Mouse (Mus musculus) forebrain, embryonic 10.5 days (tissue): Measurements from ENCODE around the gene Ccdc57. TPM values are rescaled to one million over a fixed set of nuclear protein-coding genes. Genes with fewer than 3 reads are reported as not detected.

ENCODE experiments used
- DNase-seq: peaks from one replicate; pipeline ENCODE4 v3.0.0-alpha.2; 2017; ENCODE audit warnings: low spot score; ENCODE audit errors: extremely low spot score
- H3K27ac ChIP-seq: fragments of 300-500 bp; sonication (generic); 2 replicates; pipeline ENCODE4 v1.5.1; 2016; ENCODE audit warnings: mild to moderate bottlenecking
- H3K27me3 ChIP-seq: fragments of 300-500 bp; sonication (generic); 2 replicates; pipeline ENCODE4 v1.6.1; 2016; ENCODE audit warnings: mild to moderate bottlenecking; ENCODE audit not compliant: poor library complexity, severe bottlenecking
- H3K36me3 ChIP-seq: fragments of 300-500 bp; sonication (generic); replicated peaks from 2 replicates; pipeline ENCODE4 v1.6.1; 2016; ENCODE audit warnings: mild to moderate bottlenecking, moderate library complexity
- H3K4me1 ChIP-seq: fragments of 300-500 bp; sonication (generic); 2 replicates; pipeline ENCODE4 v1.6.1; 2016
- H3K4me3 ChIP-seq: fragments of 300-500 bp; sonication (generic); 2 replicates; pipeline ENCODE4 v1.5.1; 2016; ENCODE audit warnings: mild to moderate bottlenecking, moderate library complexity
- H3K9me3 ChIP-seq: fragments of 300-500 bp; sonication (generic); 2 replicates; pipeline ENCODE4 v1.6.1; 2016; ENCODE audit warnings: mild to moderate bottlenecking, moderate library complexity
- WGBS: fragments of 180-500 bp; shearing (Covaris S2); methylation state at CpG from one replicate; pipeline ENCODE4 v1.1.7; 2016; 5-methylcytosine and 5-hydroxymethylcytosine counted together
- polyA plus RNA-seq: library from polyadenylated mRNA; unstranded; fragments of >200 nt; fragmentation: Nextera tagmentation; extraction: Ambion mirVana; gene quantifications from 2 replicates; pipeline ENCODE4 v1.2.1, GENCODE M21; 2016

The Ccdc57 gene
- polyA plus RNA-seq, 1 experiment from 2014 or later, result 8.6 TPM

DNA sequence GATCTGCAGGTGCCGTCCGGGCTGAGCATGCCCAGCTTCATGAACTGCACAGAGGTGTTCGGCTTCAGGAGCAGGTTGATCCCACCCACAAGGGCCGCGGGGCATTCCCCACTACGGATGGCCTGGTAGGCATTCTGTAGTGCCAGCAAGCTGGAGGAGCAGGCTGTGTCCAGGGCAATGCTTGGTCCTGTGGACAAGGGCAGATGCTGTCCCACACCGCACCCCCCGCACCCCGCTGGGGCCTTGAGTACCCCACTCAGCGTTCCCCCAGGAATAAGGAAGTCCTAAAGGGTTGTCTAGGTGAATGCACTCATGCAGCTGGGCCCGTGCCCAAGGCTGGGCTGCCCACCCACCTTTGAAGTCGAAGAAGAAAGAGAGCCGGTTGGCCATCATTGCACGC lies 112.1 kb downstream of the Ccdc57 start:
- Histone ChIP-seq H3K4me1 (peaks cover 40% of the 10 kb centered on the region), H3K4me3 (no peak overlapping the region), H3K27ac (no peak overlapping the region), H3K36me3 (peaks cover 75% of the 10 kb centered on the region), H3K27me3 (no peaks in the 10 kb centered on the region), H3K9me3 (no peaks in the 10 kb centered on the region)
- DNase-seq, result no peak
- WGBS, result 94% methylated on average over 14 of the region's 14 CpGs

DNA sequence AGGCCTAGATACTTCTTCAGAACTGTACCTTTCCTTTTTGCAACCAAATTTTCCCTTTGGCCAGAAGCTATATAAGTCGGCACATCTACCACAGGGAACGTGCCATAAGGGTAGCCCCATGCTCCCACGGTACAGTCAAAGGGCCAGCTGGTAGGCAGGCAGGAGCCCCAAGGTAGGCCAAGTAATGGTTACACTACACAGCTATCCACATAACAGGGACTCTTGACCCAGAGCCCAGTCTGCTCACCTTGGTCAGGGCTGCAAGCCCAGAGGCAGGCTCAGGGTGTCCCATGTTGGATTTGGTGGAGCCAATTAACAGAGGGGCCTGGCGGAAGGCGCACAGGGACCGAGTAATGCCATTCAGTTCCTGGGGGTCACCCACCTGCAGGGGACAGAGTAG lies 113.1 kb downstream of the Ccdc57 start:
- WGBS, result 96% methylated on average over 6 of the region's 6 CpGs
- peaks cover 85% of the 10 kb centered on the region for H3K36me3 ChIP-seq
- no peak for DNase-seq
- no peaks in the 10 kb centered on the region for H3K9me3 ChIP-seq
- no peak overlapping the region for H3K27ac ChIP-seq
- no peak overlapping the region for H3K4me3 ChIP-seq
- peaks cover 30% of the 10 kb centered on the region for H3K4me1 ChIP-seq
- H3K27me3 ChIP-seq, result no peaks in the 10 kb centered on the region

DNA sequence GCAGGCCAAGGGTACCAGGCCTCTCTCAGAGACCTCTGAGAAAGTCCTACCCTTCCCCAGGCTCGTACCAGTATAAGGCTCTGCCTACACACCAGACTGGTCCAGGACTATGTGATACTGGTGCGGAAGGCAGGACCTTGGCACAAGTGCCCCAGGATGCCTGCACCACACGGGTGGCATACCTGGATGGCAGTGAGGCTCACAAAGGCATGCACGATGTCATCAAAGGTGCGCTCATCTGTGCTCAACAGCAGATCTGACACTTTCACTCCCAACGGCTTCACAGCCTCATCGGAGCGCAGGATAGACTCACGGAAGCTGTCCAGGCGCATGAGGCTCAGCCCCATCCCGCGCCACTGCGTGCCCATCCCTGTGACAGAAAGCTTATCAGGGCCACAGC lies 114.4 kb downstream of the Ccdc57 start:
- Histone ChIP-seq H3K27me3 (no peaks in the 10 kb centered on the region), H3K27ac (no peak overlapping the region), H3K36me3 (peaks cover 98% of the 10 kb centered on the region), H3K4me3 (no peak overlapping the region), H3K9me3 (no peaks in the 10 kb centered on the region), H3K4me1 (peaks cover 28% of the 10 kb centered on the region)
- WGBS, result 96% methylated on average over 13 of the region's 13 CpGs
- DNase-seq, result no peak

DNA sequence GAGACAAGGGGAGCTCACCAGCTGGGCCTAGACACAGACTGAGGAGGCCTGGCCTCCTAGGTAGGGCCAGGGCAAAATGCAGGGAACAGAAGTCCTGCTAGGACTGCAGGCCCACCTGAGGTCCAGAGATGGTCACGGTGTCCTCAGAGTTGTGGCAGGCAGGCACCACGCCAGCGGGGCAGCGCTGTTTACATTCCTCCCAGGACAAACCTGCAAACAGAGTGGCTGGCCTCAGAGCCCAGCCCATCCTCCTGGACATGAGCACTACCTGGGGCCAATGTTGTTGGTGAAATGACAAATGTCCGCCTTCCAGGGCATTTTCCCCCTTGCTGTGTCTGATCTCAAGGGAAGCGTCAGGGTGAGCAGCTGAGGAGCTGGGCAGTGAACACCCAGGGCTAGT lies 115.3 kb downstream of the Ccdc57 start:
- no peak overlapping the region for H3K4me3 ChIP-seq
- H3K4me1 ChIP-seq, result peaks cover 19% of the 10 kb centered on the region
- peaks cover 100% of the 10 kb centered on the region for H3K36me3 ChIP-seq
- H3K27me3 ChIP-seq, result no peaks in the 10 kb centered on the region
- 93% methylated on average over 6 of the region's 6 CpGs for WGBS
- no peaks in the 10 kb centered on the region for H3K9me3 ChIP-seq
- no peak for DNase-seq
- H3K27ac ChIP-seq, result no peak overlapping the region

DNA sequence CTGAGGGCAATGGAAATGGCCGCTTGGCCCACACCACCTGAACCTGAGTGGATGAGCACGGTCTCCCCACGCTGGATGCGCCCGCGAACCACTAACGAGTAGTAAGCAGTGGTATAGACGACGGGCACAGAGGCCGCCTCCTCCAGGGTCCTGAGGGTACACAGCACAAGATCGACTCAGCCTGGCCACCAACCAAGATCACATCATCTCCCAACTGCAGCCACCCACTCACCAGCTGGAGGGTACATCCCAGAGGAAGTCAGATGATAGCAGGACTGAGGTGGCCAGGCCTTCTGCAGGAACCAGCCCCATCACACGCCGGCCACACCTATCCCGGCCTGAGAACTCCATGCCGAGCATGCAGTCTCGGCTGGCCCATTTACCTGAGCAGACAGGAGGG lies 120.6 kb downstream of the Ccdc57 start:
- Histone ChIP-seq H3K27me3 (no peaks in the 10 kb centered on the region), H3K27ac (no peak overlapping the region), H3K4me1 (no peaks in the 10 kb centered on the region), H3K4me3 (0 out of 2 replicates have a peak overlapping the region, but pooled peaks have one; percentile 2), H3K9me3 (no peaks in the 10 kb centered on the region), H3K36me3 (peaks cover 100% of the 10 kb centered on the region)
- no peak for DNase-seq
- 96% methylated on average over 16 of the region's 16 CpGs for WGBS

DNA sequence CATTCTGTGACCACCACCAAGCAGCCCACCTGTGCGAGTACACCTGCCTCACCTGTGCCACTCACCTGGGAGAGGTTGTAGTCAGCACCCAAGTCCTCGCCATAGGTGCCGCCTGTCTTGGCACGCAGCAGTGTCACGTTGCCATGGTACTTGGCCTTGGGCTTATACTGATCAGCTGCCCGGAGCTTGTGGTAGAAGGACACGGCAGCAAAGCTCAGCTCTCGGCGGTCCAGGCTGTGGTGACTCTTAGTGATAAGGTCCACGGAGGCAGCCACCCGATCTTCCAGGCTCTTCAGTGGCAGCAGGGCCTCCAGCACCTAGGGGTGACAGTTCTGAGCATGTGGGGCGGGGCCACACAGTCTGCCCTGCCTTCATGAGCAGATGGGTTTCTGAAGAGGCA lies 124.7 kb downstream of the Ccdc57 start:
- DNase-seq, result no peak
- Histone ChIP-seq H3K9me3 (no peaks in the 10 kb centered on the region), H3K4me1 (no peaks in the 10 kb centered on the region), H3K4me3 (no peak overlapping the region), H3K27me3 (no peaks in the 10 kb centered on the region), H3K36me3 (peaks cover 84% of the 10 kb centered on the region), H3K27ac (no peak overlapping the region)
- 93% methylated on average over 12 of the region's 12 CpGs for WGBS

DNA sequence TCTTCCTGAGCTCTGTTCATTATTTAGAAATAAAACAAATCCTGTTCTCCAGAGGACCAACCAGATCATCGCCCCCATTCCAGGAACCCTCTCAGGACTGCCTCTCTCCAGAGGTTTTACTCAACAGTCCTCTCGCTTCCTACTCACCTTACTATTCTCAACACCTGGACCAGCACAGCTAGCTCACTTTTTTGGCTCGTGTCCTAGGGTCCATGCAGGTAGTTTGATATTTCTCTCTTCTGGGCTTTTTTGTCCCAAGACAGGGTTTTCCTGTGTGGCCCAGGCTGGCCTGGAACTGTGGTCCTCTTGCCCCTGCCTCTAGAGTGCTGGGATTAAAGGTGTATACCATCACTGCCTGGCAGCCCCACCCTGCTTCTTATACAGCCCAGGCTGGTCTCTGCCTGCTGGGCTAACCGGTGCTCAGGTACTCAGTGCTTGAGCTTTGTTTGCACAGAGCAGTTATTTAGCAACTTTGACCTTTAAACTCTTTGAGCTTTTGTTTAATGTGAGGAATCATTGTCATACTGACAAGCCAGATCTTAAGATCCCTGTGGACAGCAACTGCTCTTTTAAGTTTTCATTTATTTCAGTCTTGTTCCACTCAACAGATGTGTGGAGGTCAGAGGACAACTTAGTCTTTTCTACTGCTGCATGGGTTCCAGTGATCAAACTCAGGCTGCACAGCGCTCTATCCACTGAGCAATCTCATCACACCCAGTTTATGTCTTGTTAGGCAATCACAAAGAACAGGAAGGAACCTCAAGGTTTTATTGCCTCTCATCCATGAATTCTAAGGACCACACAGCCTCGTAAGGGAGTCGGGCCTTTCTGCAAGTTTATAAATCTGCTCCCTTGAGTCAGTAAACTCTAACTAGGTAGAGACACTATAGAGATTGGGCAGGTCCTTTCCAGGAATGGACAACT lies 127.0 kb downstream of the Ccdc57 start:
- WGBS, result 90% methylated on average over 7 of the region's 7 CpGs
- no peak for DNase-seq
- peaks cover 60% of the 10 kb centered on the region for H3K36me3 ChIP-seq
- H3K4me3 ChIP-seq, result no peak overlapping the region
- H3K27ac ChIP-seq, result no peak overlapping the region
- no peaks in the 10 kb centered on the region for H3K27me3 ChIP-seq
- H3K9me3 ChIP-seq, result no peaks in the 10 kb centered on the region
- peaks cover under 1% of the 10 kb centered on the region; the same call in 1 of the 2 replicates for H3K4me1 ChIP-seq

DNA sequence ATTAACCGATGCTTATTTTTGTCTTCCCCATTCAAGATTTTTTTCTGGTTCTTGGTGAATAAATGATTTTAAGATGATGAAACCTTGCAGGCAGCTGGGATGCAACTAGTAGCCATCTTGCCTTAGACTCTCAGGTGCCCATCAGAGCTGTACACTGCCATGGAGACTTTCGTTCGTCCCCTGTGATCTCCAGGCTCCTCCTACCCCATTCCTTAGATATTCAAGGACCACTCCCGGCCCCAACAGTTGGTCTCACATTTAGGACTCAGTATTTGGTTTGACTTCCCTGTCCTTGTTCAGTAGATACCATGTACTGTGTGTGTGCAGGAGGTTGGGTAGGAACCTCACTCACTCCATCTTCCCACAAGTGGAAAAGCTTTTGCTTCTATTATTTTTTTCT lies 127.9 kb downstream of the Ccdc57 start:
- H3K4me1 ChIP-seq, result peaks cover 9% of the 10 kb centered on the region
- no peaks in the 10 kb centered on the region for H3K27me3 ChIP-seq
- WGBS, result 82% methylated on average over 4 of the region's 4 CpGs
- no peak overlapping the region for H3K4me3 ChIP-seq
- H3K27ac ChIP-seq, result no peak overlapping the region
- DNase-seq, result no peak
- peaks cover 51% of the 10 kb centered on the region for H3K36me3 ChIP-seq
- H3K9me3 ChIP-seq, result no peaks in the 10 kb centered on the region

DNA sequence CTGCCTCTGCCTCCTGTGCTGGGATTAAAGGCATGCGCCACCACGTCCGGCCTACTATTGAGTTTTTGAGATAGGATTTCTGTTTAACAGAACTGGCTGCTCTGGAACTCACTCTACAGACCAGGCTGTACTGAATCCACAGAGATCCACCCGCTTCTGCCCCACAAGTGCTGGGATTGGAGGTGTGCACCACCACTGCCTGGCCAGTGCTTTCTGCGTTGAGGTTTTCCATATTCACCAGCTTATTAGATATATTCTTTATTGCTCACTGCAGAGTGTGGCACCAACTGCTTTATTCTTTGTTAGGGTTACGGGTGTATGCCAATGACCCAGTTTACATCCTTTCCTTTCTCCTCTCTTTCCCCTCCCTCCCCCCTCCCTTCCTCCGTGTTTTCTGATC lies 128.4 kb downstream of the Ccdc57 start:
- peaks cover 46% of the 10 kb centered on the region for H3K36me3 ChIP-seq
- DNase-seq, result no peak
- WGBS, result 82% methylated on average over 7 of the region's 7 CpGs
- no peaks in the 10 kb centered on the region for H3K9me3 ChIP-seq
- H3K4me3 ChIP-seq, result no peak overlapping the region
- H3K27ac ChIP-seq, result no peak overlapping the region
- H3K4me1 ChIP-seq, result peaks cover 12% of the 10 kb centered on the region
- no peaks in the 10 kb centered on the region for H3K27me3 ChIP-seq

DNA sequence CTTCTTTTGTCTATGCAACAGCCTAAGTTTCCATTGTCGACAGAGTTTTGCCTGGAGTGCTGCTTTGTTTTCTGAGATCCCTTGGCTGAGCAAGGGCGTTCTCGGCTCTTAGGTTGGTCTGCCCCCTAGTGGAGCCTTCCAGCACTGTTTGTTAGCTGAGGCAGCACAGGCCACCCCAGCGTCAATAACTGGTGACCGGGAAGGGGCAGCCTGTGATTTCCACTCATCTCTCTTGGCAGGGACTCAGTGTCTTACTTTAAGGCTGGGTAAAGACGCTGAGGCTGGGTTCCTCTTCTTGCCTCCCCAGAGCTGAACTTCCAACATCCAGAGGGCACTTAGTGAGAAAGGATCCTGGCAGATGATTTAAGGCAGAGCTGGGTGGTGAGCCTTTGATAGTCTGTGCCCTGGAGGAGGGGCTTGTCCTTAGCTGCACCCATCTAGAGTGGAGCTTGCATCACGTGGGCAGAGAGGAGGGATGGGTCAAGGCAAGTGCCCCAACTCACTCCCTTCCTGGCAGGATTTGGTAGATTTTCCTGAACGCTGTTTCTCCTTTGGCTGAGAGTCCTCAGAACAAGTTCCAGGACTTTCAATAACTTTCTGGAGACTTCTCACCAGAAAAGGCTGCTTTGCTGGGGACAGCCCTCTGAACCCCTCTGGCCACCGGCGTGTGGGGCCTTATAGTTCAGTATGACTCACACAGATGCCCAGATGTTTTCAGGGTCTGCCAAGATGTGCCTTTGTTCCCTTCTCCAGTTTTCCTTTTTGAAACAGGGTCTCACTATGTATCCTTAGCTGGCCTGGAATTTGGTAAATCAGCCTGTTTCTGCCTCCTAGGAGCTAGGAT lies 132.4 kb downstream of the Ccdc57 start:
- H3K4me1 ChIP-seq, result peaks cover 25% of the 10 kb centered on the region
- H3K4me3 ChIP-seq, result peak overlapping the region; percentile 28
- WGBS, result 14% methylated on average over 10 of the region's 10 CpGs
- peaks cover 6% of the 10 kb centered on the region for H3K36me3 ChIP-seq
- H3K27me3 ChIP-seq, result no peaks in the 10 kb centered on the region
- H3K27ac ChIP-seq, result peak overlapping the region; percentile 78
- DNase-seq, result peak; percentile 89
- H3K9me3 ChIP-seq, result no peaks in the 10 kb centered on the region

DNA sequence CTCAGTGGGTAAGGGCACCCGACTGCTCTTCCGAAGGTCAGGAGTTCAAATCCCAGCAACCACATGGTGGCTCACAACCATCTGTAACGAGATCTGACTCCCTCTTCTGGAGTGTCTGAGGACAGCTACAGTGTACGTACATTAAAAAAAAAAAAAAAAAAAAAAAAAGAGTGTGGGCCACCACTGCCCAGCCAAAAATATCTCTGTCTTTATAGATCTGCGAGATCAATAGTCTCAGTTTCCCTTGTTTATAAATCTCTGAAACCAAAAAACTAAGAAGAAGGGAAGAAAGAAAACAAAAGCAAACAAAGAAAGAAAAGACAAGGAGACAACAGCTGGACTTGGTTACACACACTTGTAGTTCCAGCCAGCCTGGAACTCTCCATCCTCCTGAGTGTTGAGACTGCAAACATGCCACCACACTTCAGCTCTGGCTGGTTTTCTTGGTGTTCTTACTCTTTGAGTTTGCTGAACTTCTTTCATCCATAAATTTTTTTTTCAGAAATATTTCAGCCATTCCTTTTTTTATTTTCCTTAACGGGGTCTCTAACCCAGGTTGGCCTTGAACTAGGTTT lies 133.3 kb downstream of the Ccdc57 start:
- peak overlapping the region; percentile 28; the same call in 1 of the 2 replicates for H3K4me3 ChIP-seq
- H3K4me1 ChIP-seq, result peaks cover 34% of the 10 kb centered on the region
- H3K9me3 ChIP-seq, result no peaks in the 10 kb centered on the region
- H3K36me3 ChIP-seq, result peaks cover 6% of the 10 kb centered on the region
- peak overlapping the region; percentile 78 for H3K27ac ChIP-seq
- no peak for DNase-seq
- WGBS, result 76% methylated on average over 6 of the region's 6 CpGs
- no peaks in the 10 kb centered on the region for H3K27me3 ChIP-seq

DNA sequence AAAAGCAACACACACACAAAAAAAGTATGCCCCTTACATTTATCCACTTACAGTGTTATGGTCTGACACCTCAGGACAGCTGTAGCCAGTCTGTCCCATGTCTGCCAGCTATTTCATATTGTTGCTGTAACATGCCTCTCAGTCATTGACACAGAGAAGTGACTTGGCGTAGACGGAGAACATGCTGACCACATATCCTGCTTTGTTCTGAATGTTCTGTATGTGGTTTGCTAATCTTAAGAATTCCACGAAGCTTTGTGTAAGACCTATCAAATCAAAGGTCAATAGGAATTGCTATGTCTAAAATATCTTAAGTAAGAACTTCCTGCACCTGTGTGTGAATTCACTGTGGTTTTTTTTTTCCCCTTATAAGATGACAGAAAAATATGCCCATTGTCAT lies 134.4 kb downstream of the Ccdc57 start:
- H3K27me3 ChIP-seq, result no peaks in the 10 kb centered on the region
- no peak overlapping the region for H3K4me3 ChIP-seq
- H3K9me3 ChIP-seq, result no peaks in the 10 kb centered on the region
- H3K4me1 ChIP-seq, result peaks cover 34% of the 10 kb centered on the region
- H3K27ac ChIP-seq, result no peak overlapping the region
- DNase-seq, result no peak
- 90% methylated on average over 3 of the region's 3 CpGs for WGBS
- peaks cover 17% of the 10 kb centered on the region for H3K36me3 ChIP-seq

DNA sequence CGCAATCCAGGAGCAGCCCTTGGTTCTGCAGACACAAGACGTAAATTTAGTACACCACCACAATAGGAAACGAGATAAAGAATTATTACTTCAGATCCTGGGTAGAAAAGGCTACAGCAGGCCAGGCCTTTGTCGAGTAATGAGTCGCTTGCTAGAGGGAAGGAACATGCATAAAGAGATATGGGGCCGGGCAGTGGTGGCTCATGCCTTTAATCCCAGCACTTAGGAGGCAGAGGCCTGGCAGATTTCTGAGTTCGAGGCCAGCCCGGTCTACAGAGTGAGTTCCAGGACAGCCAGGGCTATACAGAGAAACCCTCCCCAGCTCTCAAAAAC lies 136.1 kb downstream of the Ccdc57 start:
- Histone ChIP-seq H3K36me3 (peaks cover 34% of the 10 kb centered on the region), H3K27me3 (no peaks in the 10 kb centered on the region), H3K4me3 (peak overlapping the region; percentile 70), H3K27ac (peak overlapping the region; percentile 88), H3K9me3 (no peaks in the 10 kb centered on the region), H3K4me1 (peaks cover 34% of the 10 kb centered on the region)
- no peak for DNase-seq
- WGBS, result 35% methylated on average over 8 of the region's 8 CpGs
